Mouse (Mus musculus) kidney, adult 11 months (tissue): Measurements from ENCODE around the gene Kctd14.

ENCODE experiments used
- DNase-seq: peaks from one replicate; pipeline ENCODE4 v3.0.0; 2022

The Kctd14 gene

DNA sequence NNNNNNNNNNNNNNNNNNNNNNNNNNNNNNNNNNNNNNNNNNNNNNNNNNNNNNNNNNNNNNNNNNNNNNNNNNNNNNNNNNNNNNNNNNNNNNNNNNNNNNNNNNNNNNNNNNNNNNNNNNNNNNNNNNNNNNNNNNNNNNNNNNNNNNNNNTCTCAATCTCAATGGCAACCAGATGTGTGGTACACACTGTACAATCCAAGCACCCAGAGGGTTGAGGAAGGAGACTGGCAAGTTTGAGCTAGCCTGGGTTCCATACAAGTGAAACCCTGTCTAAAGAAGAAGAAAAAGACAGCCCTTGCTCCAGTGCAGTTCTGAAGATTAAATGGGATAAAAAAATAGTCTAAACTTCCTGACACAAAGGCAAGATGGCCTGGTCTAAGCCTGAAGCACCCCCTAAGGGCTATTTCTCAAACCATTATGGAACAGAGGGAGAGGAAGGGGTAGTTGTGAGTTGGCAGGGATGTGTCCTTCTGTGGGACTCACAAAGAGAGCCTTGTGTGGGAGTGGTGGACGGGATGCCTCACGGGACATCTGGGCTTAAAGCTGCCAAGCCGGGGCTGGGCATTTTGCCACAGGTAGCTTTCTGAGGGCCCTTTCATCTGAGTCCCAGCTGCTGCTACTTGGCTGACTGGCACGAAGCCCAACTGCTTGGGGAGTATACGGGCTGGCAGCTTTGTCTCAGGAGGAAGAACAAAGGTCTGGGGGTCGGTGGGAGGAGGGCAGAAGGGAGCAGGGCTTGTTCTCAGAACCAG, 4.8 kb upstream of the Kctd14 start:
- DNase-seq = peak; percentile 82

GRCm38 (mm10) chr7:97447050-97447531, 4.0 kb upstream of the Kctd14 start:
- DNase-seq = peak; percentile 43

DNA sequence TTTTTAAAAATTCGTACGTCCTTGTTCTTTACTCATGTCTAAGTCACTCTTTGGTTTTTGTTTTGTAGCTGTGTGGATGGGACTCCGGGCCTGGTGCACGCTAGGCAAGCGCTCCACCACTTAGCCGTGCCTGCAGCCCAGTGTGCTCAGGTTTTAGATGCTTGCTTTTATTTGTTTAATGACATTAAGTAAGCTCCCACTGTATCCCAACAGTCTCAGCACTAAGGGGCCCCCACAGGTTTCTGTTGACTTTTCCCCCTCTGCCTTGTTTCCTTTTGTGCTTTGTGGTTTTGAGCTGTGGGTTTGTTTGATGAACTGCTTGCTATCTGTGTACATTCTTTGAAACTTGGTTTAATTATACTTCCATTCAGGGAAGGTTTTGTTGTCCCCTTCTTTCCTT, 1.1 kb downstream of the Kctd14 start:
- DNase-seq = no peak

GRCm38 (mm10) chr7:97453141-97453921, 2.2 kb downstream of the Kctd14 start:
- DNase-seq = peak; percentile 34

- DNase-seq = peak; percentile 30
These were observed 3.7 kb downstream of the Kctd14 start for GRCm38 (mm10) chr7:97454795-97455194.

DNA sequence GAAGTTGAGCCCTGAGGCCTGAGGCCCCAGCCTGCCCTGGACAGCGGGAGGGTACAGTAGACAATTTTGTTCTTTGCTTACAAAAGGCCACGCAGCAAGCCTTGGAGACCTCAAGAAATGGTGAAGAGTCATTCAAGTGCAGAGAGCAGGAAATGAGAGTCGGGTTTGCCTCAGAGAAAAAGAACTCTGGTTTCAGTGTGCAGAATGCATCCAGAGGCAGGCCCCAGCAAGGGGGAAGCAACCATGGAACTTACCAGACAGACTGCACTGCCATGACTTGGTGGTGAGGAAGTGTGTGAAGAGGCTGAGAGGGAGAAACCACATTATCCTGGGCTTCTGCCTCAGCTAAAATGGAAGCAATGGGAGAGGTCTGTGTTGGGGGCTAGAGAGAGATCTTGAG, 4.5 kb downstream of the Kctd14 start:
- no peak for DNase-seq

DNA sequence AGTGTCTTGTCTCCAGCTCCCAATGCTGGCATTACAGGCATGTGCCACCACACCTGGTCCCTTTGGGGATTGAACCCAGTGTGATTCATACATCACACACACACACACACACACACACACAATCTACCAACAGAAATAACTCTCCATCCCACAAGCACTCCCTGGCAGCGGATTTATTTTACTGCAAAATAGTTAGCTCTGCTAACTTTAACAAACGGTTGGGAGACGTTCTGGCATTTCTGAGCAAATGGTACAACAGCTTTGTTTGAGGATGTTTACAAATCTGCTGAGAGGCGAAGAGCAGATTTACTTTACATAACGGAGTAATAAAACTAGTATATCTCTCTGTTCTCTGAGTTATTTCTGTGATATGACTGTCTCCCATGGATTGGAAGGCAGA, 21.9 kb downstream of the Kctd14 start:
- no peak for DNase-seq

DNA sequence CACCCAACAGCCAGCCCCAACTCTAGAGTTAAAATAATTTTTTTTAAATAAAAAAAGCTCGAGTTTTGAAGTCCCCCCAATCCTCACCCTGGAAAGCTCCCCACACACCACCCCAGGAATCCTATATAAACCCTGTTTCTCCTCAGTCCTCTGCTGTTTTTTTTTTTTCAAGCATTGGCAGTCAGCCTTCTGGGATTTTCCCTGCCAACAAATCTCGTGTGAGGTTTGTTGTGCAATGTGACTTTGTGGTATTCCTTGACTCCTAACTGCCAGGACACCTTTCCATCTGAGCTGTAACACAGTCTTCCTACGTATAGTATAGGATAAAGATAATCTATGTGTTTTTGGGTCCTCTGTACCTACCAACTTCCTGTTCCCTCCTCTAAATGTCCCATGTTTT, 28.2 kb downstream of the Kctd14 start:
- no peak for DNase-seq

- DNase-seq = no peak
These were observed 29.2 kb downstream of the Kctd14 start for GRCm38 (mm10) chr7:97480290-97480689.

- peak; percentile 95 for DNase-seq
These were observed 29.8 kb downstream of the Kctd14 start, which contains the start of gene Ints4 for GRCm38 (mm10) chr7:97480821-97481339. Gene Ints4, plus strand, starts transcription at chr7:97480956.

- DNase-seq = no peak
These were observed 32.3 kb downstream of the Kctd14 start for GRCm38 (mm10) chr7:97483378-97483777.

DNA sequence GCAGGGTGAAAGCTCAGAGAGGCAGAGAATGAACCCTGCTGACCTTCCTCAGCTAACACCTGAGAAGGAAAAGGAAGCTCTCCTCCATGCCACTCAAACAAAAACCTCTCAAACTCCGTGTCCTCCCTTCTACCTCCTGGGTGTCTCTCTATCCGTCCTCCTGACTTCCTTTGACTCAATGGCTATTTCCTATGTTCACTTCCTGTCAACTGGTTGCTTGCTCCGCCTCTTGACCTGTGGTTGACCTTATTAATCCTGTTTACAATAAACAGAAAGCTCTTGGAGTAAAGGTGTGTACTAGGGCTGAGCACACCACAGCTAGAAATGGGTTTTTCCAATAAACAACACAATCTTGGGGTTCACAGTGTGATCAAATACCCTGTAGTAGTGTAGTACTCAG, 40.0 kb downstream of the Kctd14 start:
- DNase-seq = no peak

DNA sequence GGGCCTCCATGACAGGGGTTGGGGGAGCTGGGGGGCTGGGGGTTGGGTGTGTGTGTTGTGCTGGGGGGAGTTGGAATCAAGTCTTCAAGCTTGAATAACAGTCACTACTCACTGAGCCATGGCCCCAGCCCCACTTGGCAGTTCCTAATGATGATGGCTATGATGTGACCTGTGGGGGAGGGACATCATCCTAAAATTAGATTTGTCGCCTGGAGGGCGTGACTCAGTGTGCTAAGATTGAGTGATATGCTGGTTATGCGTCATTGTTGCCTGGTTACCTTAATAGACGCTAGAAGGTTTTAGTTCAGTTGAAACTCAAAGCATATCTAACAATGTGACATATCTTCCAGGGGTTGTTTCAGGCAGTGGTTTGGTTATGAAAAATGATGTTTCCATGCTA, 41.3 kb downstream of the Kctd14 start:
- DNase-seq = no peak

DNA sequence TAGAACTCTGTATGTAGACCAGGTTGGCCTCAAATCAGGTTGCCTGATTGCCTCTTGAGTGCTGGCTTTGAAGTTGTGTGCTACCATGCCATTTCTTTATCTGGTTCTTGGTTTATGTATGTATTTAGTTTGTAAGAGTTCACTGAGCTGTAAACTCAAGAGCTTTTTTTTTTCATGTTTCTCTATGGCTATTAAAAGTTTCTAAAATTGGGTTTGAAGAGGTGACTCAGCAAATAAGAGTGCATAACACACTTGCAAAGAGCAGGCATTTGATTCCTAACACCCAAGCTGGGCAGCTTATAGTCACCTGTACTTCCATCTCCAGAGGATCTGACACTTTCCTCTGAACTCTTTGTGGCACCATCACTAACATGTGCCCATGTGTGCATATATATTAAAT, 43.9 kb downstream of the Kctd14 start:
- no peak for DNase-seq

DNA sequence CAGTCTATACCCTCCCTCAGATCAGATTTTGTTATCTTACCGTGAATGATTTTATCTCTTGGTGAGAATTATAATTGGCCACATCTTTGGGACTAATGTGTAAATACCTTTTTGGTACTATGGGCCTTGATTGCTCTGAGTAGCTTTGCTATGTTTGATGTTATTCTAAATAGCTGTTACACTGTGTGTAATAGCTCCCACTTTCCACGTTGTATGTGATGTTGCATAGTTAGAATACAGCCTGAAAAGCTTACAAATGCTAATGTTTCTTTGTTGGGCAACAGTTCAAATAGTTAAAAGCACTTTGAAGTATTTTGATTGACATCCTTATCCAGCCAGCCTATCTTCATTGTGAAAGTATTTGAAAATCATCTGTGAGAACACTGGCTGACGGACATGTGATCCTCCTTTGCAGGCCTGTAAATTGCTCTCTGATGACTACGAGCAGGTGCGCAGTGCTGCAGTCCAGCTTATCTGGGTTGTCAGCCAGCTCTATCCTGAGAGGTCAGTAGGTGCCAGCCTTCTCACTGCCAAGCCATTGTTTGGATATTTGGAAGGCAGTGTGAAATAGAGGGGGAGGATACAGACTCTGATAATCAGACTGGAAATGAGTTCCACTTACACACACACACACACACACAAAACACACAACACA, 49.6 kb downstream of the Kctd14 start:
- DNase-seq = no peak
